Mouse (Mus musculus) CH12.LX (cell line): ENCODE measurements at regions not wholly inside any gene's neighbourhood (a gene's known extent, or its start where the extent isn't known, plus 50 kb on each side); places are given as distances from the start of the nearest gene placed in this dataset.

Experiments used
- E2F4 ChIP-seq: IDR thresholded peaks from 2 replicates; pipeline ENCODE4 v1.6.1; 2011; ENCODE audit warnings: low read depth, low read length, improper control_type of control experiment; ENCODE audit not compliant: insufficient replicate concordance
- SMC3 ChIP-seq: IDR thresholded peaks from 2 replicates; pipeline ENCODE4 v1.6.1; 2011; ENCODE audit warnings: low read depth, low read length, improper control_type of control experiment

- TF ChIP-seq E2F4, result no peak
- TF ChIP-seq SMC3, result no peak
Observed at GRCm38 (mm10) chr1:194363129-194363768, 254.8 kb upstream of the Plxna2 start.
